Mouse (Mus musculus): Measurements from ENCODE around the gene Shroom3.

Gene Shroom3

DNA sequence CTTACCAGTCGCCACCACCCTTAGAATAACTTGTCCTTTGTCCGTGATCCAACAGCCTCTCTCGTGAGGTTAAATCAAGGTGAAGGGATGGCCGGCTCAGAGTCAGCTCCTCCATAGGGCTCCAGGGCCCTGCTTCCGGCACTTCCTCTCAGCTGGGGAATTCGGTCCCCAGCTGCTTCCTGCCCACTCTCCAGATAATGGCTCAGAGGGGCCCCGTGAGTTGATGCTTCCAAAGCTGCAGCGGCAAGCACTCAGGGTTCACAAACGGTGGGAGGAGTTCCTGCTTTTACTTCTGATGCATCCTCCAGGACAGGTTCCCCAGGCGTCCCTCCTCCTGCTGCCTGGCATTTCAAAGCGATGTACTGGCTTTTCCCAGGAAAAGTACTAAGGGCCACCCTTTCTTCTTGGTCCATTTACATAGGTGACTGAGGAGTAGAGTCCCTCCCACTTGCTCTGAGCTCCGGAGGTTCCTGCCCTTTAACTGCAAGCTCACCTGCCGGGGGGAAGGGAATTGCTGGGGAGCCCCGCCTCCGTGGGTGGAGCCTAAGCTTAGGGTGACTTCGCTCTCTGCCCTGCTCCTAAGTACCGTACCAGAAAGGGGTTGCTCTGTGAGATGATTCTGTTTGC lies 241.7 kb downstream of the Shroom3 start:
- DNase-seq (ENCODE audit: low read depth in 1 of 2, low spot score in 2 of 2), result no peak

DNA sequence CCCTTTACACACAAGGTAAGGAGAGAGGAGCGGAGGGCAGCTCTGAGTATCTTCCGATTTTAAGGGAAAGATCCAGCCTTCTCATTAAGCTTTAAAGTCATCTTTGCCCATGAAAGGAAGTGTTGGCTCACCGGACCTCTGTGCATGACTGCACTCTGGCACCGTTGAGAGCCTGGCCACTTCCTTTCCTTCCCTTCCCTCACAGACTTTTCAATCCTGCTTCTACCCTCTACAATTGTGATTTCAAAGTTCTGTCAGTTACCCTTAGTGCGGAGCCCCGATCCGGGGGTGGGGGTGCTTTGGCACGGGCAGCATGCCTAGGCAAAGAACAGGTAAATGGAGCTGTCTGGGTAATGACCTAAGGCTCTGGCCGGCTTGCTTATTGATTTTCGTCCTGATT lies 244.4 kb downstream of the Shroom3 start:
- no peak for DNase-seq (ENCODE audit: low read depth in 1 of 2, low spot score in 2 of 2)

DNA sequence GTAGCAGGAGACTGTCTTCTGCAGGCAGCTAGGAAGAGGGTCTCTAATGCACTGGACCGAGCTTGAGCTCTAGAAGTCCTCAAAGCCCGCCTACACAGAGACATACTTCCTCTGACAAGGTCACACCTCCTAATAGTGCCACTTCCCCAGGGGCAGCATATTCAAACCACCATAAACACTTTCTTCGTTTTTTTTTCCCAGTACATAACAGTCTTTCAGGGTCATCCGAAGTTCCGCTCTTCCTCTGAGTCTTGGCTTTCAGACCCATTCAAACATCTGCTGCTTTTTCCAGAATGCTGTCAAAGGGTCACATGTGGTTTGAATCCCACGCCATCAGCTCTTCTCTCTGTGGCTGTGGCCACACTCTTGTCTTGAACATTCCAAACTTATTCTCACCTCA lies 247.3 kb downstream of the Shroom3 start:
- no peak for DNase-seq (ENCODE audit: low read depth in 1 of 2, low spot score in 2 of 2)

DNA sequence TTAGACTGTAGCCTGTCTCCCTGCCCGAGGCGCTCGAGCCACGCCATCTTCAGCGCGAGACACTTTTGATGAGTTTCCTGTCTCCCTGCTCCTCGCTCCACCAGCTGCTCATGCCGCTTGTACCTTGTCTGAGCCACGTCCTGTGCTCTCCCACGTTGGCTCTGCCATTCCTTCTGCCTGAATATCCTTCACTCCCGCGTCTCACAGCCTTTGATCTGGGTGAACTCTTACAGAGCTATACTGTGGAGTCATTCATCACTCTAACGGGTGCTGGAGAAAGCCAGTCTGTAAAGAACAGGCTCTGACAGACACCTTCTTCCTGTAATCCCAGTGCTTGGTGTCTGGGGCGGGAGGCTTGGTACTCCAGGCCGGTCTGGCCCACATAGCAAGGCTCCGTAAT lies 248.1 kb downstream of the Shroom3 start:
- no peak for DNase-seq (ENCODE audit: low read depth in 1 of 2, low spot score in 2 of 2)

DNA sequence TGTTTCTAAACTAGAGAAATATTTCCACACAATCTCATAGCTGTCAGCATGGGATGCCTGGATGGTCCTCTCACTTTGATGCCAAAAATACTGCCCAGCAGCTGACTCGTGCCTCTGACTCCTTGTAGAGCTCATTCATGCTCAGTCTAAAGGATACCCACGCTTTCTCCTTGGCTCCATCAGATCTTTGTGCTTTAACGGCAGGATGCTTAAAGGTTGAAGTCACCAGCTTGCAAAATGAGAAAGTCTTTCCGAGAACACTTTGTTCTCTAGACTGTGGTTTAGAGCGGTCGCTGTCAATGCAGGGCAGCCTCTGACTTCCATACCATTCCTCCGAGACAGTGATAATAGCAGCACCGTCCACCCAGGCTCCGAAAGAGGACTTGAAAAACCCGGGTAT lies 249.8 kb downstream of the Shroom3 start:
- no peak for DNase-seq (ENCODE audit: low read depth in 1 of 2, low spot score in 2 of 2)

DNA sequence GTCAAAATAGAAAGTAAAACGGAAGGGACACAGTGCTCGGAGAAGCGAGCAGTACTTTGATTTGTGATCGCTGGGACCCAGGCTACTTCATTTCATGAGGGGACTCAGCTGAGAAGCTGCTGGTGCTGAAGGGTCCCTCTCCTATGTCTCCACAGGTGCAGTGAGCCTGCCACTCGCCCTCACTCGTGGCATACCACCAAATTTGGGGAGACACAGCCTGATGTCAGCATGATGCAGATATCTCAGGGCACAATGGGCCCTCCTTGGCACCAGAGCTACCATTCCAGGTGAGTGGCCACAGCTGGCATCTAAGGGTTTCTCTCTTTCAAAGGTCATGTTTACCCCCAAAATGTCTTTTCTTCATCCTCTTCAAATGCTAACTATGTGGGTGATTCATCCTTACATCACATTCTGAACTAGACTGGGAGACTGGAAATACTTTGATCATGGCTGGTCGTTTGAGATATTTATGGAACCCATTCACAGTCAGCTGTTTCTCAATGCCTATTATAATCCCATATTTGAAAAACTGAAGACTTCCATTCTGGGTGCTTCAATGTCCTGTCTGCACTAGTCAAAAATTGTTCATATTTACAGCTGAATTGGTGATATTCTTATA lies 250.5 kb downstream of the Shroom3 start:
- DNase-seq (ENCODE audit: low read depth in 1 of 2, low spot score in 2 of 2), result no peak

DNA sequence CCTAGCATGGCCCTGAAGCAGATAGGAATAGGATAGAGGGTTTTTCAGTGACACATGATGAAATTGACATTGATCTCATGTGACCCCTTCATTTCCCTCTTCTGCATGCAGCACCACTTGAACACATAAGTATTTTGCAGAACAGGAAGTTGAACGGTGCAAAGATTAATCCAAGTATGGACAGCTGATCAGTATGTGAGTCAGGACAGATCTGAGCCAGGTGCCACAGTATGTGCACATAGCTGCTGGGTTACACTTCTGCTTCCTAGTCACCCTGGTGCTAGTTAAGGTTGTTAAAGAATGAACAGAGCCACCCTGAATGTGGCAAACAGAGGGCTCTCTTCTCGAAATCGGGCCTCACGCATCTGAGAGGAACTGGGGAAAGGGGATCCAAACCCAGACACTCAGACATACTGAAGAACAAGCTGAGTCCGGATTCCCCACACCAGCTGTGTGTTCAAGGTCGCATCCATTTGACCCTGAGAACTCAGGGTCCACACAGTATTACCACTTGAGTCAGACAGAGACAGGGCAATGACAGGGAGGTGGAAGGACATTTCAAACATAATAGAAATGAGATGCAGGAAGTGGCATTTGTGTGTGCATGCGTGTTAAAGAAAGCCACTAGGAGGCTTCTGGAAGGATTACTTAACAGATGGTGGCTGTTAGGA lies 251.2 kb downstream of the Shroom3 start:
- DNase-seq (ENCODE audit: low read depth in 1 of 2, low spot score in 2 of 2), result no peak

DNA sequence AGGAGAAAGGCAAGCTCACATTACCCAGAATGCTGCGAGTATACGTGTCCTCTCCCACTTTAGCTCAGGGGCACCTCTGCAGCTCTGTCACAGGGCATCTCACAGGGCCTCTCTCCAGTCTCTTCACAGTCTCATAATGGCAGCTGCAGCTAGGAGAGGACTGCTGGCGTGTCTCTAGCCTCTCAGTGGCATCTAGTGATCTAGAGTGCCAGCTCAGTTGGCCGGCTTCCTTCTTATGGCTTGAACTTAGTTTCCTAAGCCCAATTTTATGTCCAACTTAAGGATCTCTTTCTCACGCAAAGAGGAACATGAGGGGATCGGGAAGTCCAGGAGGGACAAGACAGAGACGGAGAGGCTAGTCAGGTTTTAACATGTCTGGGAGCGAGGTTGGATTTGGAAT lies 252.6 kb downstream of the Shroom3 start:
- no peak for DNase-seq (ENCODE audit: low read depth in 1 of 2, low spot score in 2 of 2)

DNA sequence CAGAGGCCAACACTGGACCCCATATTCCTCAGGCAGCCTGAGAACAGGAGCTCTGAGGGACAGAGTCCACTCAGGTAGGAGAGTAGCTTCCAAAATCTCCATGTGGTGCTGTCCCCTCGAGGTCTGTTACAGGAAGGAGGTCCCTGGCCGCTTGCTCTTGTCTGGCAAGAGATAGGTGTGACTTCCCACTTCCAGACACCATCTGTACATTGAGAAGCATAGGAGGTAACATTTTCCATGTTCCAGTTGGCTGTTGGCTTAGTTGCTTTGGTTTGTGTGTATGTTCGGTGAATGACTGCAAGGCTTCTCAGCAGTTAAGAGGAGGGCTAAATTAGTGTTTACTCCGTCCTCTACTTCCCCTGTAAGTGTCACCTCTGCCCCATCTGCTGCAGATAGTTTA lies 254.5 kb downstream of the Shroom3 start:
- DNase-seq (ENCODE audit: low read depth in 1 of 2, low spot score in 2 of 2), result no peak

DNA sequence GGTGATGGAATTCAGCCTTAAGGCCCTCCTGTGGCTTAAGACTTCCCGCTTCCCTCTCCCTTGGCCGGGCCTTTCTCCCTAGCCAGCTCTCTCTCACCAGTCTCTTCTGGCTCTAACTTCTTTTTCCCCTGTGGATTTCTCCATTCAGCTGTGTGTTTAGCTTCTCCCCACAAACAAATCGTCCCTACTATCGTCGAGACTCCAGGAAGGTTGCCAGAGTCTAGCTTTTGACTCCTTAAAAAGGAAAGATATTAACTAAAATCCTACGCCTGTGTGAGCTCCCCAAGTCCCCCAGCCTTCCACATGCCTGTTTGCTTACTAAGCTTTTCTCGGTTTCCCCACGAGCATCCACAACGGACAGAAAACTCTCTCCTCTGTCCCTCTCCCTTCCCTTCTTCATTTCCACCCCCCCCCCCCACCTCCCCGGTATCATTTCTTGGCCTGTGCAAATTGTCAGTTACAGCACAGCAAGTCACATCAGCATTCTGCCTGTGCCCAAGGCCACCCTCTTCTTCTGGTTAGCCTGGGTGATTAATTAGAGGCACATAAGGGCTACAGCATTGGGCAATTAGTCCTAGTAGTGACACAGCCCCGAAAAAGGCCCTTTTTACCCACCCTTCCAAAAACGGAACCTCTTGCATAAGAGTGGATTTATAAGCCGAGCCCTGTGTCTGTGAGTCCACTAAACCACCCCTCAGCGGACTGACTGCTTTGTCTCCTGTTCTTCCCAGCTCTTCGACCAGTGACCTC lies 256.2 kb downstream of the Shroom3 start:
- DNase-seq (ENCODE audit: low read depth in 1 of 2, low spot score in 2 of 2), result no peak

DNA sequence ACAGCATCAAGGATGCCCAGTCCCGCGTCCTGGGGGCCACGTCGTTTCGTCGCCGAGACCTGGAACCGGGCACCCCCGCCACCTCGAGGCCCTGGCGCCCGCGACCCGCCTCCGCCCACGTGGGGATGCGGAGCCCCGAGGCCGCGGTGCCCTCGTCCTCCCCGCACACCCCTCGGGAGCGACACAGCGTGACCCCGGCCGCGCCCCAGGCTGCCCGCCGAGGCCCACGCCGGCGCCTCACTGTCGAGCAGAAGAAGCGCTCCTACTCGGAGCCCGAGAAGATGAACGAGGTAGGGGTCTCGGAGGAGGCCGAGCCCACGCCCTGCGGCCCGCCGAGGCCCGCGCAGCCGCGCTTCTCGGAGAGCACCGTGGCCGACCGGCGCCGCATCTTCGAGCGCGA lies 258.9 kb downstream of the Shroom3 start:
- no peak for DNase-seq (ENCODE audit: low read depth in 1 of 2, low spot score in 2 of 2)

DNA sequence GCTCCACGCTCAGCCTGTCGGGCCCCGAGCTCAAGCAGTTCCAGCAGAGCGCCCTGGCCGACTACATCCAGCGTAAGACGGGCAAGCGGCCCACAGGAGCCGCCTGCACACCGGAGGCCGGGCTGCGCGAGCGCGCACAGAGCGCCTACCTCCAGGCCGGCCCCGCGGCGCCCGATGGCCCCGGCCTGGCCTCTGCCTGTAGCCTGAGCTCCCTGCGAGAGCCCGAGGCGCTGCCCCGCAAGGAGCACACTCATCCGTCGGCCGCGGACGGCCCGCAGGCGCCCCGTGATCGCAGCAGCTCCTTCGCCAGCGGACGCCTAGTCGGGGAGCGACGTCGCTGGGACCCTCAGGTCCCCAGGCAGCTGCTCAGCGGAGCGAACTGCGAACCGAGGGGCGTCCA lies 259.3 kb downstream of the Shroom3 start:
- no peak for DNase-seq (ENCODE audit: low read depth in 1 of 2, low spot score in 2 of 2)

DNA sequence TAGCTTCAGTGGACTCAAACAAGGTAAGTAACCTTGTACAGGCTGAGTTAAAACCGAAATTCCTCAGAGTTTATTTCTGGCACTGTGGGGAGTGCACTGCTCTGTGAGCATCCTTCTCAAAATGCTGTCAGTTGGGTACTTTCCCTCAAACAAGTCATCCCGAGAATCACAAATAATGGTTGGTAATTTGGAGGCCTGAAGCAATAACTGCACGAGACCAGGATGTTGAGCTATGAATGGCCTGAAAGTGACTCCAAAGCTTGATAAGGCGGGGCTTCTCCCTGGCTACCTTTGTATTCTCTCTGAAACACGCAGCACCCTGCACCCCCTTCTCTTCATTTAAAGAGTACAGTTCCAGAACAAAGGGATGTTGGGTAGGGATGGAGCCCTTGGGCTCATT lies 261.6 kb downstream of the Shroom3 start:
- DNase-seq (ENCODE audit: low read depth in 1 of 2, low spot score in 2 of 2), result no peak

DNA sequence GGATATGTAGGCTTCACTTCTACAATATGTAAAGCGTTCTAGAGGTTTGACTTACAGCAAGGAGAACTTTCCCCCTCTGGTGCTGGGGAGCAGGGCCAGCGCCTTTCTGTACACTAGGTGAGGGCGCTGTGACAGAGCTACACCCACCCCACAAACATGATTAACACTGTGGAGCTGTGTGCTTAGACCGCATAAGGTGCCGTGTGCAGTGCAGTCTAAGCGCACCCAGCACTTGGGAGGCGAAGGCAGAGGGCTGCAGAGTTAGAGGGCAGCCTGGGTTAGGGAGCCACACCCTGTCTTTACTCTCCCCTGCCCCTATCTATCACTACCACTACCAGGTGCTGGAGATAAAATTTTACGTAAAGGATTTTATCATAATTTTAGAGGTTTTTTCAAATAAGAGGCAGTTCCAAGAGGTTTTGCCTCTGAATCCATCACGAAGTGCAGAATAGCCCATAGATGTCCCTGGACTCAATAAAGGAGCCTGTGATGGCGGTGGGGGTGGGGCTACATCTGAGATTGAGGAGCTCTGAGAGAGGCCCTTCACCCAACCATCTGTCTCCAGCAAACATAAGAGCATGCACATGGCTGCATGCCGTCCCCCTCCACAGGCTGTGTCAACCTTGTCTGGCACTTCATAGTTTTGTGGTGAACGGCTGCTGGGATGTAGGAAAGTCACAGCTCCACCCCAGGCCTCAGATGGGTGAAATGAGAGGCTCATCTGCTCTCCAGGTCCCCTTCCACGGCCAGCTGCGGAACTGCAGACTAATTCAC lies 265.9 kb downstream of the Shroom3 start:
- DNase-seq (ENCODE audit: low read depth in 1 of 2, low spot score in 2 of 2), result no peak

DNA sequence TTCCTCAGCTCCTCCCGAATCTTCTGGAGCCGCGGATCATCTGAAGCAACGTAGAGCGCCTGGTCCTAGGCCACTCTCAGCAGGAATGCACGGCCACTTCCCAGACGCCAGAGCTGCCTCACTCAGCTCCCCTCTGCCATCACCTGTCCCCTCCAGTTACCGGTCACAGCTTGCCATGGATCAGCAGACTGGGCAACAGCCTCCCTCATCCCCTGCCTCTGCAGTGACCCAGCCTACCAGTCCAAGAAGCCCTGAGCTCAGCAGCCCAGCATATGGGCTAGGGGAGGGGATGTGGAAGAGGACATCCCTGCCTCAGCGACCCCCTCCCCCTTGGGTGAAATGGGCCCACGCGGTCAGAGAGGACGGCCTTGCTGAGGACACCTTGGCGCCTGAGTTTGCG lies 267.3 kb downstream of the Shroom3 start:
- no peak for DNase-seq (ENCODE audit: low read depth in 1 of 2, low spot score in 2 of 2)

DNA sequence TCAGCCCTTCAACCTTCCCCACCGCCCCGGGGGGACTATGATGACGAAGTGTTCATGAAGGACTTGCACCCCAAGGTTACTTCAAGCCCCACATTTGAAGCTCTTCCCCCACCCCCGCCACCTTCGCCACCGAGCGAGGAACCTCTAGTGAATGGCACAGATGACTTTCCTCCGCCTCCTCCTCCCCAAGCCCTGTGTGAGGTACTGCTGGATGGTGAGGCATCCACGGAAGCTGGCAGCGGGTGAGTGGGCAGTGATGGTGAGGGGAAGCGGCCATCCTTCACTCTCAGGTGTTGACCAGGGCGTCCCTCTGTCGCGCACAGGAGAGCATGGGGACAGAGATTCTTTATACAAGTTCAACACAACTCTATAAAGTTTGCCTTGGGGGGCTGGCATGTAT lies 267.8 kb downstream of the Shroom3 start:
- DNase-seq (ENCODE audit: low read depth in 1 of 2, low spot score in 2 of 2), result no peak

DNA sequence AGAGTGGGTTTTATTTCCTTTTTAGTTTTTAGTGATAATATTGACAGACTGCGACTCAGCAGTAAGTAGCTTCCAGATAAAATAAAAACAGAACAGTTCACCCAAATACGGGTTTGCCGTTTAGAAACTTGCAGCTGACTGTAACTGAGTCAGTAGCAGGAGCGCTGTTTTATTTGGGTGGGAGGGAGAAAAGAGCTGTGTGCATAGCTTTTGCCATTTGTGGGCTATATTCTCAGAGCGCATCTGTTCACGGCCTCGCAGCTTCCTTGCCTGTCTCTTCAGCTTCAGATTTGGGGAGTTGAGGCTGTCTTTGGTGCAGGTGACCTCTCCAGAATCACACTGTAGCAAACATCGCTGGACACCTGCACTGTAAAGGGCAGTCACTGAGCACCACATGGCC lies 270.6 kb downstream of the Shroom3 start:
- DNase-seq (ENCODE audit: low read depth in 1 of 2, low spot score in 2 of 2), result no peak

DNA sequence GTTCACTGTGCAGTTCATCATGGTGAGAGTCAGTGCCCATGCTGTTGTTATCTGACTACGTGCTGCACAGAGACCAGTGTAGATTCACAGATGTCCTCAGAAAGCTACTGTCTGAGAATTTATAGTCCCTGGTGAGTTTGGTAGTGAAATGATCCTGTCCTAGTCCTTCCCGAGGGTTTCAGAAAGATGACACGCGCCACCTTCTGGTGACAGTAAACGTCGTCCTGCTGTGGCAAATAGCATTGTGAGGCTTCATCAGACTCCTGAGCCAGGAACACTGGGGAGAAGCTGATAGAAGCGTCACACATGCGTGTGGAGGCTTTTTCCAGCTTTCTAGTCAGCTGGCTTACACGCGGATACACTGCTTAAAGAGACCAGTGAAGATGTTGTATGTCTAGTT lies 271.1 kb downstream of the Shroom3 start:
- DNase-seq (ENCODE audit: low read depth in 1 of 2, low spot score in 2 of 2), result no peak

DNA sequence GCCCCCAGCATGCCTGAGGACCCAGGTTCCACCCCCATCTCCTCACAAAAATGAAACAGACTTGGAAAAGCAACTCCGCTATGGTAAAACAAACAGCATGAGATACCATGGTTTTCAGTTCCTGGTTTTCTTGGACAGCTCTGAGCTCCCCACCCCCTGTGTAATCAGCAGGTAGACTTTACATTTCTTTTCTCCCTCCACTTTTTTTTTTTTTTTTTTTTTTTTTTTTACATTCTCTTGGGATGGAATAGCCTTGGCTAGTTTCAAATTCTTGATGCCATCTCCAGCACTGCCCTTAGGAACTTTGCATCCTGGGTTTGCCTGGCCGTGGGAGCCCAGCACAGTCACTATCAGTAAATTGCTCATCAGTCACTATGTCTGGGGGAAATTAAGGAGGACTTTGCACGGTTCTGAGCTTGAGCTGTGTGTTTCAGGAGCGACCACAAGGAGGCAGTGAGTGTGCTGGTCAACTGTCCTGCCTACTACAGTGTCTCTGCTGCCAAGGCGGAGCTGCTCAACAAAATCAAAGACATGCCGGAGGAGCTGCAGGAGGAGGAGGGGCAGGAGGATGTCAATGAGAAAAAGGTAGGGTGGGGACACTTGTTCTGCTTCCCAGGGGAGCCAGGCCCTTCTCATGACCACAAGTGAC lies 271.7 kb downstream of the Shroom3 start:
- DNase-seq (ENCODE audit: low read depth in 1 of 2, low spot score in 2 of 2), result no peak

DNA sequence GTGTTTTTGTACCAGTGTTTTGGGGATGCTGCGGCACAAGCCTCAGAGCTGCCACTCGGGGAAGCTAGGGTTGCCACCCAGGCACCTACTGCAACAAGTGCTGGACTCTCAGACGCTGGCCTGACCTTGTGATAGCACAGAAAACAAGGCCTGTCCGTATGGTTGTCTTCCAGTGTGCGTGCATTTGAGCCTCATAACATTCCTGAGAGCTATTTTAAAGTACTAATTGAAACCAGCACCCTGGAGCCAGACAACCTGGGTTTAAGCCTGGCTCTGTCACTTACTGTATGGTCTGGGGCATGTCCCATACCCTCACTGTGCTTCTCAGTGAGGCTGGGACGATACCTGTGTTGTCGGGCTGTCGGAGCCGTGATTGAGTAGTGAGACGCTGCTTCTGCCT lies 276.1 kb downstream of the Shroom3 start:
- DNase-seq (ENCODE audit: low read depth in 1 of 2, low spot score in 2 of 2), result no peak

DNA sequence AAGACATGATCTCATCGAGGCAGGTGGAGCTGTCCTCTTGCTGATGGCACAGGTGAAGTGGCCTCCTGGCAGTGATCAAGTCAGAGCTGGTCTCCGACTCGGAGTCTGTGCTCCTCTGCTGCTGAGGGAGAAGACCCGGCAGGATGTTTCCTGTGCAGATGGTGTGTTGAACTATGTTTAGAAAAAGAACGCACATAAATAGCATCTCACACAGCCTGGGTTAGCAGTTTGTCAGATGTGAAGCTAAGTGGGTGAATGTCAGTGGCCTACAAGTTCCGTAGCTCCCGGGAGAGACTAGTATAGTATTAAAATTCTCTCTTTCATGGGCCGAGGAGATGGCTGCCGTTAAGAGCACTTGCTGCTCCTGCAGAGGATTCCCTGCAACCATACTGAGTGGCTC lies 276.5 kb downstream of the Shroom3 start:
- DNase-seq (ENCODE audit: low read depth in 1 of 2, low spot score in 2 of 2), result no peak
